Mouse (Mus musculus): ENCODE results near the gene Senp6.

GRCm38 (mm10) chr9:80176696-80177478 is 110.2 kb downstream of the Senp6 start:
- no peak for TF ChIP-seq POLR2AphosphoS2 (IDR thresholded peaks at IDR 0.05; ENCODE audit: insufficient read length, low read depth)
- no peak for TF ChIP-seq MAX (IDR thresholded peaks at IDR 0.05; ENCODE audit: low read depth)
- no peak for TF ChIP-seq TCF12 (IDR thresholded peaks at IDR 0.05; ENCODE audit: insufficient read depth, poor library complexity, severe bottlenecking)
- TF ChIP-seq E2F4 (IDR thresholded peaks at IDR 0.05; ENCODE audit: insufficient read depth) = no peak
- TF ChIP-seq POLR2A (IDR thresholded peaks at IDR 0.05; ENCODE audit: insufficient read length, low read depth) = no peak

Measured in myocyte (in vitro differentiated cells).